Mouse (Mus musculus) olfactory bulb, adult 2 months (tissue): Measurements from ENCODE around the gene Shisa2. TPM values are rescaled to one million over a fixed set of nuclear protein-coding genes. Genes with fewer than 3 reads are reported as not detected.

Experiments
- H3K27ac ChIP-seq: fragments of 200-500 bp; 2 replicates; pipeline ENCODE4 v1.5.1; 2012; ENCODE audit warnings: low read depth, low read length; ENCODE audit not compliant: insufficient read depth
- H3K4me1 ChIP-seq: fragments of 200-500 bp; 2 replicates; pipeline ENCODE4 v1.6.1; 2012; ENCODE audit warnings: low read length; ENCODE audit not compliant: control insufficient read depth, insufficient read depth
- H3K4me3 ChIP-seq: fragments of 200-500 bp; 2 replicates; pipeline ENCODE4 v1.5.1; 2012; ENCODE audit warnings: mild to moderate bottlenecking, low read depth, low read length, moderate library complexity; ENCODE audit not compliant: insufficient read depth
- CTCF ChIP-seq: fragments of 200-500 bp; IDR thresholded peaks from 2 replicates; pipeline ENCODE4 v1.5.1; 2012; ENCODE audit warnings: low read depth, mild to moderate bottlenecking, low read length, moderate library complexity; ENCODE audit not compliant: insufficient read depth
- POLR2A ChIP-seq: fragments of 200-500 bp; IDR thresholded peaks from 2 replicates; pipeline ENCODE4 v1.6.1; 2012; ENCODE audit warnings: mild to moderate bottlenecking, low read depth, low read length, moderate library complexity; ENCODE audit not compliant: insufficient read depth
- WGBS: fragments of 180-500 bp; shearing (Covaris S2); methylation state at CpG from one replicate; pipeline ENCODE4 v1.1.7; 2018; 5-methylcytosine and 5-hydroxymethylcytosine counted together
- polyA plus RNA-seq: library from polyadenylated mRNA; stranded (reverse); fragments of >200 nt; gene quantifications from 2 replicates; pipeline ENCODE4 v1.2.4, GENCODE M21; 2012; ENCODE audit warnings: low replicate concordance; ENCODE audit not compliant: missing spikeins, insufficient read depth, insufficient read length

Shisa2 gene
- polyA plus RNA-seq, 1 experiment: not detected

- TF ChIP-seq CTCF (no peak), POLR2A (no peak)
- no peak overlapping the region for H3K27ac ChIP-seq
- H3K4me3 ChIP-seq: no peak overlapping the region
- peaks cover 6% of the 10 kb centered on the region for H3K4me1 ChIP-seq
- 60% methylated on average over 8 of the region's 8 CpGs for WGBS
Observed at GRCm38 (mm10) chr14:59674556-59674955, 49.4 kb downstream of the Shisa2 start.

- Histone ChIP-seq H3K4me1 (peaks cover 6% of the 10 kb centered on the region), H3K4me3 (no peak overlapping the region), H3K27ac (no peak overlapping the region)
- WGBS: 62% methylated on average over 4 of the region's 4 CpGs
- TF ChIP-seq POLR2A: no peak
- TF ChIP-seq CTCF: no peak
Observed at GRCm38 (mm10) chr14:59675330-59675729, 50.2 kb downstream of the Shisa2 start.

GRCm38 (mm10) chr14:59677598-59678003, 52.5 kb downstream of the Shisa2 start:
- WGBS: 88% methylated on average over 7 of the region's 7 CpGs
- Histone ChIP-seq H3K4me3 (no peak overlapping the region), H3K27ac (no peak overlapping the region), H3K4me1 (peaks cover 6% of the 10 kb centered on the region)
- TF ChIP-seq POLR2A (no peak), CTCF (no peak)

Other genes starting within 250 kb of the Shisa2 start
- not detected in 2 replicates for gene Phf11c, start 229.9 kb upstream of the Shisa2 start, polyA plus RNA-seq
- not detected in 2 replicates for gene Setdb2, start 184.4 kb upstream of the Shisa2 start, polyA plus RNA-seq
- not detected in 2 replicates for gene Cab39l, start 184.3 kb upstream of the Shisa2 start, polyA plus RNA-seq
- gene Cdadc1, start 27.3 kb upstream of the Shisa2 start, polyA plus RNA-seq: not detected in 2 replicates